Mouse (Mus musculus): ENCODE measurements around the gene Diaph2. TPM values are rescaled to one million over a fixed set of nuclear protein-coding genes. Genes with fewer than 3 reads are reported as not detected.
"Not testable (repeated sequence)": the region's sequence is repeated elsewhere in the genome, so short reads cannot be mapped to it uniquely, and the experiment has no call there.

Gene Diaph2
- polyA plus RNA-seq, 1 experiment from 2014 or later = 5.0 TPM

DNA sequence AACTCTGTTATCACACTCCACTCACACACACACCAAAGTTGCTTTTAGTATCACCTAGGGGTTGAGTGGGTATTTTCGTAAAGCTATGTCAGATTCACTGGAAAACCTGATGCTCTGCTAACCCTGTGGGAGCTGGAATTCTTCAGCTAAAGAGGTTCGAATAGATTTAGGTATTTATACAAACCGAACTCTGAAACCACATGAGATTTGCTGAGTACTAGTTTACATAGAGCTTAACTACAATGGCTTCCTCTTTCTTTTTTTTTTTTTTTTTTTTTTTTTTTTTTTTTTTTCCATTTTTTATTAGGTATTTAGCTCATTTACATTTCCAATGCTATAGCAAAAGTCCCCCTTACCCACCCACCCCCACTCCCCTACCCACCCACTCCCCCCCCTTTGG is 447.9 kb downstream of the Diaph2 start:
- H3K9ac ChIP-seq (ENCODE audit: low read length); H3K27me3 ChIP-seq (ENCODE audit: control insufficient read depth, insufficient read depth, low read length); H3K4me2 ChIP-seq (ENCODE audit: low read depth, low read length); H3K4me3 ChIP-seq (ENCODE audit: low read length); H3K4me1 ChIP-seq (ENCODE audit: control insufficient read depth, insufficient read depth, low read length); H3K9me3 ChIP-seq (replicated peaks; ENCODE audit: control insufficient read depth, low read length); H3K36me3 ChIP-seq (ENCODE audit: control insufficient read depth, insufficient read depth); H3K27ac ChIP-seq (ENCODE audit: low read length); ATAC-seq (replicated peaks; ENCODE audit: extremely low read depth, insufficient read depth, low FRiP score): not testable (repeated sequence)
- WGBS = 83% methylated on average over 3 of the region's 3 CpGs

GRCm38 (mm10) chrX:130205243-130205642 is 455.7 kb downstream of the Diaph2 start:
- H3K27ac ChIP-seq (ENCODE audit: low read length) = no peak overlapping the region
- no peak overlapping the region for H3K4me3 ChIP-seq (ENCODE audit: low read length)
- H3K27me3 ChIP-seq (ENCODE audit: control insufficient read depth, insufficient read depth, low read length) = no peaks in the 10 kb centered on the region
- no peaks in the 10 kb centered on the region for H3K36me3 ChIP-seq (ENCODE audit: control insufficient read depth, insufficient read depth)
- ATAC-seq (replicated peaks; ENCODE audit: extremely low read depth, insufficient read depth, low FRiP score) = no peak
- no peaks in the 10 kb centered on the region for H3K4me1 ChIP-seq (ENCODE audit: control insufficient read depth, insufficient read depth, low read length)
- H3K9me3 ChIP-seq (replicated peaks; ENCODE audit: control insufficient read depth, low read length) = no peaks in the 10 kb centered on the region
- H3K4me2 ChIP-seq (ENCODE audit: low read depth, low read length) = no peak overlapping the region
- 59% methylated on average over 2 of the region's 2 CpGs for WGBS
- no peak overlapping the region for H3K9ac ChIP-seq (ENCODE audit: low read length)

- no peaks in the 10 kb centered on the region for H3K9me3 ChIP-seq (replicated peaks; ENCODE audit: control insufficient read depth, low read length)
- no peak overlapping the region for H3K9ac ChIP-seq (ENCODE audit: low read length)
- H3K4me2 ChIP-seq (ENCODE audit: low read depth, low read length) = no peak overlapping the region
- 83% methylated on average over 4 of the region's 4 CpGs for WGBS
- no peaks in the 10 kb centered on the region for H3K27me3 ChIP-seq (ENCODE audit: control insufficient read depth, insufficient read depth, low read length)
- ATAC-seq (replicated peaks; ENCODE audit: extremely low read depth, insufficient read depth, low FRiP score) = no peak
- H3K4me1 ChIP-seq (ENCODE audit: control insufficient read depth, insufficient read depth, low read length) = no peaks in the 10 kb centered on the region
- no peak overlapping the region for H3K27ac ChIP-seq (ENCODE audit: low read length)
- H3K36me3 ChIP-seq (ENCODE audit: control insufficient read depth, insufficient read depth) = no peaks in the 10 kb centered on the region
- H3K4me3 ChIP-seq (ENCODE audit: low read length) = no peak overlapping the region
Measured at GRCm38 (mm10) chrX:130212227-130212626, 462.7 kb downstream of the Diaph2 start.

- no peak for ATAC-seq (replicated peaks; ENCODE audit: extremely low read depth, insufficient read depth, low FRiP score)
- Histone ChIP-seq H3K4me2 (ENCODE audit: low read depth, low read length) (no peak overlapping the region), H3K27ac (ENCODE audit: low read length) (no peak overlapping the region), H3K9me3 (replicated peaks; ENCODE audit: control insufficient read depth, low read length) (no peaks in the 10 kb centered on the region), H3K27me3 (ENCODE audit: control insufficient read depth, insufficient read depth, low read length) (no peaks in the 10 kb centered on the region), H3K9ac (ENCODE audit: low read length) (no peak overlapping the region), H3K4me1 (ENCODE audit: control insufficient read depth, insufficient read depth, low read length) (no peaks in the 10 kb centered on the region), H3K4me3 (ENCODE audit: low read length) (no peak overlapping the region), H3K36me3 (ENCODE audit: control insufficient read depth, insufficient read depth) (no peaks in the 10 kb centered on the region)
- 61% methylated on average over 4 of the region's 4 CpGs for WGBS
Measured at GRCm38 (mm10) chrX:130212759-130213158, 463.2 kb downstream of the Diaph2 start.

DNA sequence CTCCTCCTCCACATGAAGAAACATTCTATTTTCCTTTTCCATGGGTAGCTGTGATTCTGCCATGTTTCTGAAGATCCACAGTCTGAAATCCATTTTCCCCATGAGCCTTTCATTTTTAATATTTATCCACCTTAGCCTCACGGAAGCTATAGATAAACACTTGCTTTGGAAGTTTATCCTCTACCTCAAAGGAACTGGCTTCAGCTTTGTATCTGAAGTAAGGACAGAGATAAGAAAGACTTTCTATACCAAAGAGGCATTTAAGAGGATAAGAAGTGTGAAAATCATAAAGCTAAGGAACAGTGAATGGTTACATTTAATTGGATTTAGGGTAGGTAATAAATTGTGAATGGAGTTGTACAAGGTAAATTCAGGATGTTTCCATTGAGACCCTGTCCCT is 480.5 kb downstream of the Diaph2 start:
- Histone ChIP-seq H3K9ac (ENCODE audit: low read length) (no peak overlapping the region), H3K4me2 (ENCODE audit: low read depth, low read length) (no peak overlapping the region), H3K36me3 (ENCODE audit: control insufficient read depth, insufficient read depth) (no peaks in the 10 kb centered on the region), H3K4me1 (ENCODE audit: control insufficient read depth, insufficient read depth, low read length) (no peaks in the 10 kb centered on the region), H3K9me3 (replicated peaks; ENCODE audit: control insufficient read depth, low read length) (no peaks in the 10 kb centered on the region), H3K4me3 (ENCODE audit: low read length) (no peak overlapping the region), H3K27me3 (ENCODE audit: control insufficient read depth, insufficient read depth, low read length) (no peaks in the 10 kb centered on the region), H3K27ac (ENCODE audit: low read length) (no peak overlapping the region)
- ATAC-seq (replicated peaks; ENCODE audit: extremely low read depth, insufficient read depth, low FRiP score) = no peak
- 74% methylated on average over 1 of the region's 1 CpGs for WGBS

DNA sequence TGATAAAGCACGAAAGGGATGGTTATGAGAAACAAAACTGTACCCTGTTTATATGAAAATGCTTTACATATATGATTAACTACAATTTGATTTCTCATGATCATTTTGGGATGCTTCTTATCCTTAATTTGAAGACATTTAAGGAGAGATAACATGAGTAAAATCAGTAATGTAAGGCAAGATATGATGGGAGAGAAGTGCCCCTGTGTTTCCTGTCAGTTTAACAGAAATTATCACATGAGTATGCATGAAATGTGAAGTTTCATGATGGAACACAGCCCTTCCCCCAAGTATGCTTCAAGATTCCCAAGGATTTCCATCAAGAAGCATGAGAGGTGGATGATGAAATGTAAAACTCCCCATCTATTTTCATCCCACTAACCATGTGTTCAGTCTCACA is 485.6 kb downstream of the Diaph2 start:
- Histone ChIP-seq H3K9ac (ENCODE audit: low read length) (no peak overlapping the region), H3K36me3 (ENCODE audit: control insufficient read depth, insufficient read depth) (no peaks in the 10 kb centered on the region), H3K4me1 (ENCODE audit: control insufficient read depth, insufficient read depth, low read length) (no peaks in the 10 kb centered on the region), H3K4me2 (ENCODE audit: low read depth, low read length) (no peak overlapping the region), H3K9me3 (replicated peaks; ENCODE audit: control insufficient read depth, low read length) (no peaks in the 10 kb centered on the region), H3K27ac (ENCODE audit: low read length) (no peak overlapping the region), H3K4me3 (ENCODE audit: low read length) (no peak overlapping the region), H3K27me3 (ENCODE audit: control insufficient read depth, insufficient read depth, low read length) (no peaks in the 10 kb centered on the region)
- no peak for ATAC-seq (replicated peaks; ENCODE audit: extremely low read depth, insufficient read depth, low FRiP score)
- 79% methylated on average over 1 of the region's 1 CpGs for WGBS

DNA sequence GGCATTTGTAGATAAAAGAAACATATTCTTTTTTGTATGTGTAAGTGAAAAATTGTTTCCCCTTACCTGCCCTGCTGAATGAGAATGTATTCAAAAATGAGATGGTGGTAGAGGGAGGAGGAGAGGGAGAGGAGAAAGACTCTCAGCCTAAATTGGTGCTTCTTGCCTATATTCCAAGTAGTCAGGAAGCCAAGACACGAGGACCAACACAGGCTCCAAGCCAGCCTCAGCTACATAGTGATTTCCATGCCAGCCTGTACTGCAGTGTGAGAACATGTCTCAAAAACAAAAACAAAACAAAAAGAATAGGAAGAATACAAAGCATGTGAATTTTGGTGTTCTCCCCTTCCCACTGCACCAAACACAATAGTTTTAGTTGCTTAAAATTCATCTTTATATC is 497.1 kb downstream of the Diaph2 start:
- WGBS = 69% methylated on average over 1 of the region's 1 CpGs
- H3K9me3 ChIP-seq (replicated peaks; ENCODE audit: control insufficient read depth, low read length) = no peaks in the 10 kb centered on the region
- no peaks in the 10 kb centered on the region for H3K27me3 ChIP-seq (ENCODE audit: control insufficient read depth, insufficient read depth, low read length)
- no peak overlapping the region for H3K27ac ChIP-seq (ENCODE audit: low read length)
- H3K4me3 ChIP-seq (ENCODE audit: low read length) = no peak overlapping the region
- H3K9ac ChIP-seq (ENCODE audit: low read length) = no peak overlapping the region
- H3K4me2 ChIP-seq (ENCODE audit: low read depth, low read length) = no peak overlapping the region
- no peaks in the 10 kb centered on the region for H3K4me1 ChIP-seq (ENCODE audit: control insufficient read depth, insufficient read depth, low read length)
- no peaks in the 10 kb centered on the region for H3K36me3 ChIP-seq (ENCODE audit: control insufficient read depth, insufficient read depth)
- no peak for ATAC-seq (replicated peaks; ENCODE audit: extremely low read depth, insufficient read depth, low FRiP score)

GRCm38 (mm10) chrX:130253664-130254063 is 504.1 kb downstream of the Diaph2 start:
- WGBS = 89% methylated on average over 4 of the region's 4 CpGs
- no peak for ATAC-seq (replicated peaks; ENCODE audit: extremely low read depth, insufficient read depth, low FRiP score)
- Histone ChIP-seq H3K27me3 (ENCODE audit: control insufficient read depth, insufficient read depth, low read length) (no peaks in the 10 kb centered on the region), H3K4me3 (ENCODE audit: low read length) (no peak overlapping the region), H3K9ac (ENCODE audit: low read length) (no peak overlapping the region), H3K4me2 (ENCODE audit: low read depth, low read length) (no peak overlapping the region), H3K9me3 (replicated peaks; ENCODE audit: control insufficient read depth, low read length) (no peaks in the 10 kb centered on the region), H3K4me1 (ENCODE audit: control insufficient read depth, insufficient read depth, low read length) (no peaks in the 10 kb centered on the region), H3K27ac (ENCODE audit: low read length) (no peak overlapping the region), H3K36me3 (ENCODE audit: control insufficient read depth, insufficient read depth) (no peaks in the 10 kb centered on the region)

DNA sequence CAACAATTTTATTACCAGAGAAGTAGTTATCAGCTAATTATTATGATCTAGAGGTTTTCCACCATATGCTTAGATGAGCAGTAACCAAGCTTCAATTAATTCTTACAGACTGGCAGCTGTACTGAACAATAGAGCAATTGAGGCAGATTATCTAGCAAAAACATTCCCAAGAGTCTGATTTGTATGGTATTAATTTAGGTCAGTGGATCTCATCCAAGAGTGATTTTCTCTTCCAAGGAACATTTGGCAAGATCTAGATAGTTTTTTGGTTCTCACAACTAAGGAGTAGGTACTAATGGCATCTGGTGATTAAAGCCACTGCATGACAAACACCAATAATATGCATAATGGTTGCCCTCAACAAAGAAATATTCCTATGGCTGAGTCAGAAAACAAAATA is 516.2 kb downstream of the Diaph2 start:
- H3K4me3 ChIP-seq (ENCODE audit: low read length) = no peak overlapping the region

DNA sequence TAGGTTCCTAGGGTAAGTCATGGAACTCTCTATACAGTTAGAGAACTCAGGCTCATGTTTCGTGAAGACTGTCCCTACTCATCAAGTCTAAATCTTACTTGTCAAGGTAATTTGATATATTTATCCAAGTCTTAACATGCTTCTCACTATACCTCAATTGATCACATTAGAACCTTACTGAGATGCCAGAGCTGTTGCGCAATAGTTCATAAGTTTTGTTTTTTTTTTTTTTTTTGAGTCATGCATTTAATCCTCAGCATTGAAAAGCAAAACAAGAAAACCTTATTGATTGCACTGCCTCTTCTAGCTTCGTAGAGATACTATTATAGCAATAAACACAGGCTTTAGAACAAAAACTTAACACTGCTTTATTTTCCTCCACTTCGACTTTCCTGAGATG is 529.6 kb downstream of the Diaph2 start:
- Histone ChIP-seq H3K4me3 (ENCODE audit: low read length) (no peak overlapping the region), H3K27me3 (ENCODE audit: control insufficient read depth, insufficient read depth, low read length) (no peaks in the 10 kb centered on the region), H3K4me2 (ENCODE audit: low read depth, low read length) (no peak overlapping the region), H3K4me1 (ENCODE audit: control insufficient read depth, insufficient read depth, low read length) (no peaks in the 10 kb centered on the region), H3K36me3 (ENCODE audit: control insufficient read depth, insufficient read depth) (no peaks in the 10 kb centered on the region), H3K27ac (ENCODE audit: low read length) (no peak overlapping the region), H3K9me3 (replicated peaks; ENCODE audit: control insufficient read depth, low read length) (no peaks in the 10 kb centered on the region), H3K9ac (ENCODE audit: low read length) (no peak overlapping the region)
- no peak for ATAC-seq (replicated peaks; ENCODE audit: extremely low read depth, insufficient read depth, low FRiP score)
- 79% methylated on average over 4 of the region's 4 CpGs for WGBS

More for the DNA sequence above, 516.2 kb downstream of the Diaph2 start:
- Histone ChIP-seq H3K4me1 (ENCODE audit: control insufficient read depth, insufficient read depth, low read length) (no peaks in the 10 kb centered on the region), H3K9ac (ENCODE audit: low read length) (no peak overlapping the region), H3K27me3 (ENCODE audit: control insufficient read depth, insufficient read depth, low read length) (no peaks in the 10 kb centered on the region), H3K4me2 (ENCODE audit: low read depth, low read length) (no peak overlapping the region), H3K36me3 (ENCODE audit: control insufficient read depth, insufficient read depth) (no peaks in the 10 kb centered on the region), H3K9me3 (replicated peaks; ENCODE audit: control insufficient read depth, low read length) (no peaks in the 10 kb centered on the region), H3K27ac (ENCODE audit: low read length) (no peak overlapping the region)
- ATAC-seq (replicated peaks; ENCODE audit: extremely low read depth, insufficient read depth, low FRiP score) = no peak
